Mouse (Mus musculus) limb, embryonic 11.5 days (tissue): ENCODE measurements around the gene Tcf20. TPM values are rescaled to one million over a fixed set of nuclear protein-coding genes. Genes with fewer than 3 reads are reported as not detected.

Experiments
- ATAC-seq: fragments of 200-750 bp; cut with Nextera tagmentation; 2 replicates; pipeline ENCODE4 v1.8.0; 2017; ENCODE audit warnings: low read depth; ENCODE audit not compliant: insufficient number of reproducible peaks, low FRiP score, low TSS enrichment
- DNase-seq: peaks from one replicate; pipeline ENCODE4 v3.0.0-alpha.2; 2015; ENCODE audit warnings: low spot score
- H3K27ac ChIP-seq: fragments of 300-500 bp; sonication (generic); replicated peaks from 2 replicates; pipeline ENCODE4 v1.5.1; 2014; ENCODE audit warnings: low read depth, mild to moderate bottlenecking, low read length
- H3K27me3 ChIP-seq: fragments of 300-500 bp; sonication (generic); 2 replicates; pipeline ENCODE4 v1.6.1; 2014; ENCODE audit warnings: mild to moderate bottlenecking, low read length, mixed read lengths; ENCODE audit not compliant: control insufficient read depth, insufficient read depth
- H3K36me3 ChIP-seq: fragments of 300-500 bp; sonication (generic); 2 replicates; pipeline ENCODE4 v1.6.1; 2014; ENCODE audit warnings: mild to moderate bottlenecking, low read length, moderate library complexity, mixed read lengths; ENCODE audit not compliant: control insufficient read depth, insufficient read depth
- H3K4me1 ChIP-seq: fragments of 300-500 bp; sonication (generic); 2 replicates; pipeline ENCODE4 v1.6.1; 2014; ENCODE audit warnings: low read length, mixed read lengths; ENCODE audit not compliant: control insufficient read depth, insufficient read depth
- H3K4me2 ChIP-seq: fragments of 300-500 bp; sonication (generic); 2 replicates; pipeline ENCODE4 v1.6.1; 2014; ENCODE audit warnings: low read depth, mild to moderate bottlenecking, moderate library complexity; ENCODE audit not compliant: severe bottlenecking
- H3K4me3 ChIP-seq: fragments of 300-500 bp; sonication (generic); 2 replicates; pipeline ENCODE4 v1.5.1; 2014; ENCODE audit warnings: low read depth, low read length
- H3K9ac ChIP-seq: fragments of 300-500 bp; sonication (generic); 2 replicates; pipeline ENCODE4 v1.6.1; 2014; ENCODE audit warnings: mild to moderate bottlenecking, low read length
- H3K9me3 ChIP-seq: fragments of 300-500 bp; sonication (generic); 2 replicates; pipeline ENCODE4 v1.6.1; 2016; ENCODE audit warnings: low read length; ENCODE audit not compliant: control insufficient read depth
- WGBS: fragments of 180-500 bp; shearing (Covaris S2); extraction: QIAGEN DNeasy Blood & Tissue Kit; methylation state at CpG from one replicate; pipeline ENCODE4 v1.1.7; 2014; 5-methylcytosine and 5-hydroxymethylcytosine counted together
- polyA plus RNA-seq: library from polyadenylated mRNA; unstranded; fragments of >200 nt; fragmentation: Nextera tagmentation; extraction: Ambion mirVana; gene quantifications from 2 replicates; pipeline ENCODE4 v1.2.1, GENCODE M21; 2014

Tcf20 gene
- polyA plus RNA-seq, 1 experiment from 2014 or later: 12.3 TPM

- Histone ChIP-seq H3K36me3 (no peaks in the 10 kb centered on the region), H3K27ac (0 out of 2 replicates have a peak overlapping the region, but pooled peaks have one; percentile 95), H3K9me3 (no peaks in the 10 kb centered on the region), H3K4me3 (peak overlapping the region; percentile 98), H3K4me2 (peak overlapping the region; percentile 96), H3K4me1 (peaks cover 23% of the 10 kb centered on the region), H3K27me3 (no peaks in the 10 kb centered on the region), H3K9ac (no peak overlapping the region)
- ATAC-seq (no peak), DNase-seq (no peak)
- 39% methylated on average over 3 of the region's 3 CpGs for WGBS
Observed at GRCm38 (mm10) chr15:82900331-82900730, 87.3 kb downstream of the Tcf20 start.

- Histone ChIP-seq H3K4me3 (peak overlapping the region; percentile 98), H3K4me1 (peaks cover 23% of the 10 kb centered on the region), H3K27ac (peak overlapping the region; percentile 95), H3K36me3 (no peaks in the 10 kb centered on the region), H3K27me3 (no peaks in the 10 kb centered on the region), H3K9ac (peak overlapping the region; percentile 77), H3K9me3 (no peaks in the 10 kb centered on the region), H3K4me2 (peak overlapping the region; percentile 96)
- under 1% methylated on average over 47 of the region's 56 CpGs for whole genome bisulfite sequencing
- ATAC-seq (peak; percentile 90), DNase-seq (peak; percentile 88)
Observed at GRCm38 (mm10) chr15:82899676-82900301, 87.9 kb downstream of the Tcf20 start.

- Histone ChIP-seq H3K4me2 (peak overlapping the region; percentile 96), H3K4me1 (peaks cover 23% of the 10 kb centered on the region), H3K27ac (peak overlapping the region; percentile 95), H3K4me3 (peak overlapping the region; percentile 98), H3K36me3 (no peaks in the 10 kb centered on the region), H3K27me3 (no peaks in the 10 kb centered on the region), H3K9ac (peak overlapping the region; percentile 77), H3K9me3 (no peaks in the 10 kb centered on the region)
- peak; percentile 71 for ATAC-seq
- under 1% methylated on average over 68 of the region's 98 CpGs for WGBS
- DNase-seq: peak; percentile 72
Observed at GRCm38 (mm10) chr15:82898740-82899675, 88.7 kb downstream of the Tcf20 start.

- peak overlapping the region; percentile 96 for H3K4me2 ChIP-seq
- peaks cover 23% of the 10 kb centered on the region for H3K4me1 ChIP-seq
- H3K9ac ChIP-seq: peak overlapping the region; percentile 77; the same call in 1 of the 2 replicates
- no peaks in the 10 kb centered on the region for H3K27me3 ChIP-seq
- WGBS: 11% methylated on average over 11 of the region's 11 CpGs
- H3K9me3 ChIP-seq: no peaks in the 10 kb centered on the region
- H3K36me3 ChIP-seq: no peaks in the 10 kb centered on the region
- ATAC-seq: no peak
- no peak for DNase-seq
- H3K27ac ChIP-seq: no peak overlapping the region; the same call in 1 of the 2 replicates
- H3K4me3 ChIP-seq: peak overlapping the region; percentile 98
Observed at GRCm38 (mm10) chr15:82898141-82898739, 89.4 kb downstream of the Tcf20 start.

- WGBS: 70% methylated on average over 1 of the region's 1 CpGs
Observed at GRCm38 (mm10) chr15:82896336-82896735, 91.3 kb downstream of the Tcf20 start.

GRCm38 (mm10) chr15:82890470-82890869, 97.2 kb downstream of the Tcf20 start:
- no peak overlapping the region for H3K4me3 ChIP-seq
- H3K27ac ChIP-seq: no peak overlapping the region
- no peak for DNase-seq

More at GRCm38 (mm10) chr15:82896336-82896735, 91.3 kb downstream of the Tcf20 start:
- no peak overlapping the region for H3K4me3 ChIP-seq
- peaks cover 14% of the 10 kb centered on the region for H3K4me1 ChIP-seq
- no peak overlapping the region for H3K4me2 ChIP-seq
- no peak overlapping the region for H3K27ac ChIP-seq
- H3K9me3 ChIP-seq: no peaks in the 10 kb centered on the region
- no peak overlapping the region for H3K9ac ChIP-seq
- no peaks in the 10 kb centered on the region for H3K27me3 ChIP-seq
- ATAC-seq: no peak
- no peaks in the 10 kb centered on the region for H3K36me3 ChIP-seq
- DNase-seq: no peak

GRCm38 (mm10) chr15:82889426-82889825, 98.2 kb downstream of the Tcf20 start:
- Histone ChIP-seq H3K9me3 (no peaks in the 10 kb centered on the region), H3K4me1 (no peaks in the 10 kb centered on the region), H3K4me3 (no peak overlapping the region), H3K27ac (no peak overlapping the region), H3K4me2 (no peak overlapping the region), H3K27me3 (no peaks in the 10 kb centered on the region), H3K9ac (no peak overlapping the region), H3K36me3 (no peaks in the 10 kb centered on the region)
- 81% methylated on average over 1 of the region's 1 CpGs for WGBS
- ATAC-seq: no peak
- DNase-seq: no peak

More at GRCm38 (mm10) chr15:82890470-82890869, 97.2 kb downstream of the Tcf20 start:
- Histone ChIP-seq H3K9ac (no peak overlapping the region), H3K9me3 (no peaks in the 10 kb centered on the region), H3K4me1 (no peaks in the 10 kb centered on the region), H3K4me2 (no peak overlapping the region), H3K36me3 (no peaks in the 10 kb centered on the region), H3K27me3 (no peaks in the 10 kb centered on the region)
- ATAC-seq: no peak

- Histone ChIP-seq H3K4me1 (no peaks in the 10 kb centered on the region), H3K27me3 (no peaks in the 10 kb centered on the region), H3K9ac (no peak overlapping the region)
Observed at GRCm38 (mm10) chr15:82888466-82888865, 99.2 kb downstream of the Tcf20 start.

More at GRCm38 (mm10) chr15:82888466-82888865, 99.2 kb downstream of the Tcf20 start:
- Histone ChIP-seq H3K36me3 (no peaks in the 10 kb centered on the region), H3K27ac (no peak overlapping the region), H3K4me2 (no peak overlapping the region), H3K9me3 (no peaks in the 10 kb centered on the region), H3K4me3 (no peak overlapping the region)
- DNase-seq: no peak
- 95% methylated on average over 2 of the region's 2 CpGs for WGBS
- no peak for ATAC-seq
